In the genomic region with DNA sequence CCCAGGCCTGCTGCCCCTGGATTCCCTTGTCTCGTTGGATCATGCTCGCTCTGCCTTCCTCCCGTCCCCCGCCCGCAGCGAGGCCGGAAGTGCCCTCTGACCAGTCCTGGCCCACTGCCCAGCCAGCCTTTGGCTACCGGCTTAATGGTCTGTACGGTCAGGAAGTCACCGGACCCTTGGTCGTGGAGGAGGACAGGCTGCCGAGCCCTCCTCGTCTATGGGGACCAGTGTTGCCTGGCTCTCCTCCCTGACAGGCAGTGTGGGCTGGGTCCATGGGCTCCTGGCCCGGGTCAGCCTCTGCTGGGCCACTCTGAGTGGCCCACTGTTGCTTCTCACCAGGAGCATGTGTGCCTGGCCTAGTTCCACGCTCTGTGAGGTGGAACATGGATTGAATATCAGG, we compare ENCODE assay signal across 8 mouse cellular contexts.
A peak's percentile ranks its signal among the peaks of the same experiment; 100 is the strongest.
DNase-seq lines count a peak whose midpoint lies in the region; ATAC-seq lines count a peak whose summit lies in the region.

No protein-coding gene starts in this region.

- no peak for ATAC-seq in intestine, embryonic 14.5 days (replicated peaks; ENCODE audit: low FRiP score, low TSS enrichment, low read depth)
- ATAC-seq in liver, embryonic 12.5 days: no peak
- ATAC-seq in megakaryocyte-erythroid progenitor cell, adult 5-6 weeks (replicated peaks; ENCODE audit: low FRiP score, low TSS enrichment, poor library complexity, severe bottlenecking): no peak

- H3K36me3 ChIP-seq in intestine, embryonic 14.5 days (ENCODE audit: control insufficient read depth, insufficient read depth, low read length): no peaks in the 10 kb centered on the region
- H3K36me3 ChIP-seq in liver, embryonic 12.5 days: peaks cover 26% of the 10 kb centered on the region

- H3K27ac ChIP-seq in intestine, embryonic 14.5 days (ENCODE audit: low read depth): peak overlapping the region; percentile 62; the same call in 1 of the 2 replicates
- peak overlapping the region; percentile 100 for H3K27ac ChIP-seq in liver, embryonic 12.5 days

- H3K4me3 ChIP-seq in intestine, embryonic 14.5 days (ENCODE audit: low read depth, low read length): no peak overlapping the region
- no peak overlapping the region for H3K4me3 ChIP-seq in liver, embryonic 12.5 days

- peak overlapping the region; percentile 3; the same call in 1 of the 2 replicates for H3K4me2 ChIP-seq in intestine, embryonic 14.5 days (ENCODE audit: low read length)
- H3K4me2 ChIP-seq in liver, embryonic 12.5 days: peak overlapping the region; percentile 95

- no peak overlapping the region for H3K9ac ChIP-seq in intestine, embryonic 14.5 days (ENCODE audit: low read length)
- H3K9ac ChIP-seq in liver, embryonic 12.5 days: peak overlapping the region; percentile 58

- peaks cover 80% of the 10 kb centered on the region for H3K4me1 ChIP-seq in intestine, embryonic 14.5 days (replicated peaks; ENCODE audit: control insufficient read depth, insufficient read depth, low read length)
- peaks cover 100% of the 10 kb centered on the region for H3K4me1 ChIP-seq in liver, embryonic 12.5 days

- WGBS in intestine, embryonic 14.5 days: 39% methylated on average over 15 of the region's 15 CpGs
- 49% methylated on average over 15 of the region's 15 CpGs for WGBS in liver, embryonic 12.5 days (ENCODE audit: insufficient replicate concordance)

- no peaks in the 10 kb centered on the region for H3K9me3 ChIP-seq in intestine, embryonic 14.5 days (ENCODE audit: control insufficient read depth, low read length)
- H3K9me3 ChIP-seq in liver, embryonic 12.5 days (replicated peaks): no peaks in the 10 kb centered on the region

- DNase-seq in layer of hippocampus, adult 11-12 months (ENCODE audit: low spot score): peak; percentile 63
- no peak for DNase-seq in layer of hippocampus, postnatal 25 days (ENCODE audit: extremely low spot score in 1 of 2, low spot score in 1 of 2)
- DNase-seq in cerebellum, adult 18-20 months: peak; percentile 56 to 61
- DNase-seq in gastrocnemius, postnatal 4 days (ENCODE audit: low spot score in 2 of 2): peak; percentile 56 to 77
- peak; percentile 57 for DNase-seq in intestine, embryonic 14.5 days (ENCODE audit: low spot score)
- peak; percentile 49 for DNase-seq in neural tube, embryonic 10.5 days (ENCODE audit: extremely low spot score, low spot score)

- H3K27me3 ChIP-seq in intestine, embryonic 14.5 days (replicated peaks; ENCODE audit: control insufficient read depth, insufficient read depth, low read length): 0 out of 2 replicates have a peak, but pooled peaks cover 3% of the 10 kb centered on the region
- H3K27me3 ChIP-seq in liver, embryonic 12.5 days (replicated peaks): no peaks in the 10 kb centered on the region

Comparison
In these comparisons a context has a peak if more than half of its experiments do, and no peak if none do; other contexts are left out.
1. DNase-seq: peak in layer of hippocampus, adult 11-12 months (single experiment), cerebellum, adult 18-20 months (2 of 2), gastrocnemius, postnatal 4 days (2 of 2), intestine, embryonic 14.5 days (single experiment) and neural tube, embryonic 10.5 days (single experiment); none in layer of hippocampus, postnatal 25 days (0 of 2).